Mouse (Mus musculus) lung, postnatal 0 days (tissue): ENCODE data around the gene Lypd5.

Experiments used
- CTCF ChIP-seq: IDR thresholded peaks from 2 replicates; pipeline ENCODE4 v1.5.1; 2016; ENCODE audit warnings: antibody characterized with exemption, mild to moderate bottlenecking
- EP300 ChIP-seq: IDR thresholded peaks from 2 replicates; pipeline ENCODE4 v1.6.1; 2016; ENCODE audit warnings: antibody characterized with exemption, mild to moderate bottlenecking, control low read depth

DNA sequence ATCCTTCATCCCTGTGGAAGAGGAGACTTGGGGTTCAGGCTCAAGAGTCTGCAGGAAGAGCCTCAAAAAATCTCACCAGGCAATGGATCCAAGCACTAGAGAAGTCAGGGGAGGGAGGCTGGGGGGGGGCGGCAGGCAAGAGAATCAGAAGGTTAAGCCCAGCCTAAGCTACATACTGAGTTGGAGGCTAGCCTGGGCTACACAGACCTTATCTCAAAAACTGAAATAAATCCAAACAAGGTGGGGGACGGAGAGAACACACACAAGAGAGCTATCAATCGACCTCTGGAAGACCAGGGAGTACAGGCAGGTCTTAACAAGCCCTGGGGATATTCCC, 22.8 kb downstream of the Lypd5 start:
- TF ChIP-seq CTCF (no peak), EP300 (no peak)
